Mouse (Mus musculus): ENCODE measurements around the gene Carmil1. TPM values are rescaled to one million over a fixed set of nuclear protein-coding genes. Genes with fewer than 3 reads are reported as not detected.

The Carmil1 gene
- polyA plus RNA-seq, 1 experiment from 2014 or later = 22.0 TPM

GRCm38 (mm10) chr13:24092073-24092472, 188.5 kb downstream of the Carmil1 start:
- ChIA-PET POLR2A (no interaction called here), CTCF (no interaction called here)
- in situ Hi-C loops (cut with MboI; ENCODE audit: low pct_unique_long_range_greater_than_20kb) = no loop called here
- ATAC-seq (no peak), DNase-seq (ENCODE audit: low read depth, low spot score) (no peak)
- no peaks in the 10 kb centered on the region for H3K27me3 ChIP-seq
- no peak for TF ChIP-seq CTCF (IDR thresholded peaks at IDR 0.05)

- no peaks in the 10 kb centered on the region for H3K27me3 ChIP-seq
- no peak for DNase-seq (ENCODE audit: low read depth, low spot score)
- ATAC-seq = no peak
- ChIA-PET CTCF (no interaction called here), POLR2A (no interaction called here)
- in situ Hi-C loops (cut with MboI; ENCODE audit: low pct_unique_long_range_greater_than_20kb) = no loop called here
- no peak for TF ChIP-seq CTCF (IDR thresholded peaks at IDR 0.05)
Measured at GRCm38 (mm10) chr13:24082153-24082552, 198.4 kb downstream of the Carmil1 start.

GRCm38 (mm10) chr13:24081698-24082097, 198.9 kb downstream of the Carmil1 start:
- ChIA-PET POLR2A (no interaction called here), CTCF (no interaction called here)
- ATAC-seq = no peak
- no peak for DNase-seq (ENCODE audit: low read depth, low spot score)
- in situ Hi-C loops (cut with MboI; ENCODE audit: low pct_unique_long_range_greater_than_20kb) = no loop called here
- no peaks in the 10 kb centered on the region for H3K27me3 ChIP-seq
- no peak for TF ChIP-seq CTCF (IDR thresholded peaks at IDR 0.05)

GRCm38 (mm10) chr13:24072588-24072987, 208.0 kb downstream of the Carmil1 start:
- ChIA-PET CTCF (interaction anchor here (1.1 to 1.4 kb wide), 2 partner anchors 20 to 26 kb away, joined by 3 read pairs; no protein-coding TSS in a partner anchor), POLR2A (no interaction called here)
- DNase-seq (ENCODE audit: low read depth, low spot score) (no peak), ATAC-seq (no peak)
- no peaks in the 10 kb centered on the region for H3K27me3 ChIP-seq
- no peak for TF ChIP-seq CTCF (IDR thresholded peaks at IDR 0.05)
- in situ Hi-C loops (cut with MboI; ENCODE audit: low pct_unique_long_range_greater_than_20kb) = no loop called here

- DNase-seq (ENCODE audit: low read depth, low spot score) (no peak), ATAC-seq (no peak)
- no peak for TF ChIP-seq CTCF (IDR thresholded peaks at IDR 0.05)
- in situ Hi-C loops (cut with MboI; ENCODE audit: low pct_unique_long_range_greater_than_20kb) = no loop called here
- CTCF ChIA-PET = interaction anchor here (0.9 kb wide), 1 partner anchor 9 kb away, joined by 3 read pairs; no protein-coding TSS in a partner anchor
- POLR2A ChIA-PET = no interaction called here
- no peaks in the 10 kb centered on the region for H3K27me3 ChIP-seq
Measured at GRCm38 (mm10) chr13:24067553-24067952, 213.0 kb downstream of the Carmil1 start.

GRCm38 (mm10) chr13:24065536-24065935, 215.1 kb downstream of the Carmil1 start:
- ATAC-seq = no peak

GRCm38 (mm10) chr13:24062770-24063169, 217.8 kb downstream of the Carmil1 start:
- in situ Hi-C loops (cut with MboI; ENCODE audit: low pct_unique_long_range_greater_than_20kb) = no loop called here
- no peaks in the 10 kb centered on the region for H3K27me3 ChIP-seq
- CTCF ChIA-PET = interaction anchor here (0.8 kb wide), 1 partner anchor 21 kb away, joined by 3 read pairs; no protein-coding TSS in a partner anchor
- TF ChIP-seq CTCF (IDR thresholded peaks at IDR 0.05) = no peak
- no peak for DNase-seq (ENCODE audit: low read depth, low spot score)
- POLR2A ChIA-PET = no interaction called here
- no peak for ATAC-seq

More at GRCm38 (mm10) chr13:24065536-24065935, 215.1 kb downstream of the Carmil1 start:
- in situ Hi-C loops (cut with MboI; ENCODE audit: low pct_unique_long_range_greater_than_20kb) = no loop called here
- TF ChIP-seq CTCF (IDR thresholded peaks at IDR 0.05) = no peak
- ChIA-PET POLR2A (no interaction called here), CTCF (no interaction called here)
- no peak for DNase-seq (ENCODE audit: low read depth, low spot score)
- H3K27me3 ChIP-seq = no peaks in the 10 kb centered on the region

GRCm38 (mm10) chr13:24055072-24055869, 225.3 kb downstream of the Carmil1 start:
- ChIA-PET CTCF (interaction anchor here (1.4 kb wide), 1 partner anchor 86 kb away, joined by 3 read pairs; no protein-coding TSS in a partner anchor), POLR2A (no interaction called here)
- DNase-seq (ENCODE audit: low read depth, low spot score) = no peak
- no peaks in the 10 kb centered on the region for H3K27me3 ChIP-seq
- no peak for TF ChIP-seq CTCF (IDR thresholded peaks at IDR 0.05)
- in situ Hi-C loops (cut with MboI; ENCODE audit: low pct_unique_long_range_greater_than_20kb) = no loop called here
- ATAC-seq = no peak

- DNase-seq (ENCODE audit: low read depth, low spot score) = no peak
- no peak for TF ChIP-seq CTCF (IDR thresholded peaks at IDR 0.05)
- H3K27me3 ChIP-seq = no peaks in the 10 kb centered on the region
- in situ Hi-C loops (cut with MboI; ENCODE audit: low pct_unique_long_range_greater_than_20kb) = no loop called here
- ChIA-PET CTCF (interaction anchor here (0.9 kb wide), 1 partner anchor 9 kb away, joined by 3 read pairs; no protein-coding TSS in a partner anchor), POLR2A (no interaction called here)
- ATAC-seq = no peak
Measured at GRCm38 (mm10) chr13:24051496-24051895, 229.1 kb downstream of the Carmil1 start.

GRCm38 (mm10) chr13:24050330-24050729, 230.3 kb downstream of the Carmil1 start:
- DNase-seq (ENCODE audit: low read depth, low spot score) (no peak), ATAC-seq (no peak)
- ChIA-PET POLR2A (no interaction called here), CTCF (interaction anchor here (1.0 kb wide), 2 partner anchors 9 to 22 kb away, joined by 3 read pairs; no protein-coding TSS in a partner anchor)
- no peaks in the 10 kb centered on the region for H3K27me3 ChIP-seq
- in situ Hi-C loops (cut with MboI; ENCODE audit: low pct_unique_long_range_greater_than_20kb) = no loop called here
- TF ChIP-seq CTCF (IDR thresholded peaks at IDR 0.05) = no peak
